Mouse (Mus musculus) gastrocnemius, postnatal 25 days (tissue): ENCODE measurements at regions not wholly inside any gene's neighbourhood (a gene's known extent, or its start where the extent isn't known, plus 50 kb on each side); places are given as distances from the start of the nearest gene placed in this dataset.

Source experiments
- DNase-seq: peaks from one replicate; pipeline ENCODE4 v3.0.0; 2022

- DNase-seq, result no peak
These were observed 112.5 kb downstream of the Fgf9 start for GRCm38 (mm10) chr14:58182869-58183268.

- DNase-seq, result no peak
These were observed 110.4 kb downstream of the Fgf9 start for GRCm38 (mm10) chr14:58180724-58181123.

GRCm38 (mm10) chr14:58175651-58176363, 105.5 kb downstream of the Fgf9 start:
- no peak for DNase-seq

- no peak for DNase-seq
These were observed 104.2 kb downstream of the Fgf9 start for GRCm38 (mm10) chr14:58174512-58174911.

- DNase-seq, result no peak
These were observed 98.6 kb downstream of the Fgf9 start for GRCm38 (mm10) chr14:58168920-58169319.
